Mouse (Mus musculus): ENCODE data around the gene Pcsk1n. TPM values are rescaled to one million over a fixed set of nuclear protein-coding genes. Genes with fewer than 3 reads are reported as not detected.
"Not testable (repeated sequence)": the region's sequence is repeated elsewhere in the genome, so short reads cannot be mapped to it uniquely, and the experiment has no call there.

Pcsk1n gene
- total RNA-seq (2015; ENCODE audit: low replicate concordance) (not detected in 2 replicates), total RNA-seq (2017; ENCODE audit: low replicate concordance) (not detected in 2 replicates)

- no peak for ATAC-seq (replicated peaks; ENCODE audit: low FRiP score, poor library complexity, severe bottlenecking)
Measured at GRCm38 (mm10) chrX:7919601-7920383, at the start of gene Pcsk1n. Gene Pcsk1n (plus strand): TSS chrX:7919822.

- ATAC-seq (replicated peaks; ENCODE audit: low FRiP score, poor library complexity, severe bottlenecking), result no peak
Measured at GRCm38 (mm10) chrX:7869826-7870225, 49.8 kb upstream of the Pcsk1n start.

- peak; percentile 88 for ATAC-seq (replicated peaks; ENCODE audit: low FRiP score, poor library complexity, severe bottlenecking)
Measured at GRCm38 (mm10) chrX:7878007-7878419, 41.6 kb upstream of the Pcsk1n start, which contains the start of gene Pim2. Gene Pim2 (plus strand): TSS chrX:7878262.

- no peak for ATAC-seq (replicated peaks; ENCODE audit: low FRiP score, poor library complexity, severe bottlenecking)
Measured at GRCm38 (mm10) chrX:7878495-7878894, 41.1 kb upstream of the Pcsk1n start.

GRCm38 (mm10) chrX:7879819-7880218 lies 39.8 kb upstream of the Pcsk1n start:
- 0 out of 2 replicates have a peak, but pooled peaks have one; percentile 19 for ATAC-seq (replicated peaks; ENCODE audit: low FRiP score, poor library complexity, severe bottlenecking)

- peak; percentile 88 for ATAC-seq (replicated peaks; ENCODE audit: low FRiP score, poor library complexity, severe bottlenecking)
Measured at GRCm38 (mm10) chrX:7883841-7884567, 35.6 kb upstream of the Pcsk1n start, which contains the start of gene Slc35a2. Gene Slc35a2 (plus strand): TSS chrX:7884028.

GRCm38 (mm10) chrX:7898211-7898610 lies 21.4 kb upstream of the Pcsk1n start:
- ATAC-seq (replicated peaks; ENCODE audit: low FRiP score, poor library complexity, severe bottlenecking), result no peak

GRCm38 (mm10) chrX:7898880-7899874 lies 20.4 kb upstream of the Pcsk1n start, which contains the start of the genes Pqbp1 and Timm17b:
Gene Pqbp1 (minus strand): TSS chrX:7899269.
Gene Timm17b (plus strand): TSS chrX:7899357.
- peak; percentile 96 for ATAC-seq (replicated peaks; ENCODE audit: low FRiP score, poor library complexity, severe bottlenecking)

- no peak for ATAC-seq (replicated peaks; ENCODE audit: low FRiP score, poor library complexity, severe bottlenecking)
Measured at GRCm38 (mm10) chrX:7904441-7904840, 15.2 kb upstream of the Pcsk1n start.

- no peak for ATAC-seq (replicated peaks; ENCODE audit: low FRiP score, poor library complexity, severe bottlenecking)
Measured at GRCm38 (mm10) chrX:7907735-7908134, 11.9 kb upstream of the Pcsk1n start, which contains the start of gene Gm10491. Gene Gm10491 (minus strand): TSS chrX:7907835.

- not testable (repeated sequence) for ATAC-seq (replicated peaks; ENCODE audit: low FRiP score, poor library complexity, severe bottlenecking)
Measured at GRCm38 (mm10) chrX:7909242-7909641, 10.4 kb upstream of the Pcsk1n start, which contains the start of gene Gm10490. Gene Gm10490 (plus strand): TSS chrX:7909542.

- no peak for ATAC-seq (replicated peaks; ENCODE audit: low FRiP score, poor library complexity, severe bottlenecking)
Measured at GRCm38 (mm10) chrX:7910473-7910872, 9.1 kb upstream of the Pcsk1n start.

- peak; percentile 87 for ATAC-seq (replicated peaks; ENCODE audit: low FRiP score, poor library complexity, severe bottlenecking)
Measured at GRCm38 (mm10) chrX:7915669-7916068, 4.0 kb upstream of the Pcsk1n start.

GRCm38 (mm10) chrX:7917960-7918359 lies 1.7 kb upstream of the Pcsk1n start:
- not testable (repeated sequence) for ATAC-seq (replicated peaks; ENCODE audit: low FRiP score, poor library complexity, severe bottlenecking)

GRCm38 (mm10) chrX:7922032-7922431 lies 2.4 kb downstream of the Pcsk1n start:
- ATAC-seq (replicated peaks; ENCODE audit: low FRiP score, poor library complexity, severe bottlenecking), result no peak

- ATAC-seq (replicated peaks; ENCODE audit: low FRiP score, poor library complexity, severe bottlenecking), result no peak
Measured at GRCm38 (mm10) chrX:7926266-7926665, 6.6 kb downstream of the Pcsk1n start.

- no peak for ATAC-seq (replicated peaks; ENCODE audit: low FRiP score, poor library complexity, severe bottlenecking)
Measured at GRCm38 (mm10) chrX:7927116-7927515, 7.5 kb downstream of the Pcsk1n start.

GRCm38 (mm10) chrX:7928270-7928790 lies 8.7 kb downstream of the Pcsk1n start, which contains the start of gene Eras:
Gene Eras (minus strand): TSS chrX:7928607.
- no peak for ATAC-seq (replicated peaks; ENCODE audit: low FRiP score, poor library complexity, severe bottlenecking)

GRCm38 (mm10) chrX:7936874-7937273 lies 17.3 kb downstream of the Pcsk1n start:
- peak; percentile 65 for ATAC-seq (replicated peaks; ENCODE audit: low FRiP score, poor library complexity, severe bottlenecking)

Data from erythroblast, adult 5-6 weeks (primary cell).